Mouse (Mus musculus) brain, embryonic 14.5 days (tissue): ENCODE data around the gene Clcf1.

Experiments used
- CTCF ChIP-seq: fragments of 200-500 bp; IDR thresholded peaks from 2 replicates; pipeline ENCODE4 v1.5.1; 2012; ENCODE audit warnings: inconsistent platforms, mild to moderate bottlenecking, moderate library complexity, borderline replicate concordance; ENCODE audit not compliant: insufficient read depth, insufficient read length; ENCODE audit errors: extremely low read depth
- POLR2A ChIP-seq: fragments of 200-500 bp; IDR thresholded peaks from 2 replicates; pipeline ENCODE4 v1.6.1; 2012; ENCODE audit warnings: mild to moderate bottlenecking, inconsistent platforms, borderline replicate concordance; ENCODE audit not compliant: poor library complexity, insufficient read depth, insufficient read length, severe bottlenecking; ENCODE audit errors: extremely low read depth

GRCm38 (mm10) chr19:4219943-4220342 lies 5.9 kb downstream of the Clcf1 start:
- no peak for TF ChIP-seq CTCF
- no peak for TF ChIP-seq POLR2A
